Mouse (Mus musculus) heart, embryonic 15.5 days (tissue): ENCODE measurements at regions not wholly inside any gene's neighbourhood (a gene's known extent, or its start where the extent isn't known, plus 50 kb on each side); places are given as distances from the start of the nearest gene placed in this dataset.

Experiments
- ATAC-seq: fragments of 200-750 bp; cut with Nextera tagmentation; replicated peaks from 2 replicates; pipeline ENCODE4 v1.8.0; 2017; ENCODE audit warnings: low read depth, moderate TSS enrichment; ENCODE audit not compliant: insufficient number of reproducible peaks, insufficient read depth, low FRiP score
- H3K27ac ChIP-seq: fragments of 300-500 bp; sonication (generic); 2 replicates; pipeline ENCODE4 v1.5.1; 2015; ENCODE audit warnings: mild to moderate bottlenecking, inconsistent platforms
- H3K27me3 ChIP-seq: fragments of 300-500 bp; sonication (generic); 2 replicates; pipeline ENCODE4 v1.6.1; 2015; ENCODE audit warnings: inconsistent platforms
- H3K36me3 ChIP-seq: fragments of 300-500 bp; sonication (generic); 2 replicates; pipeline ENCODE4 v1.6.1; 2015; ENCODE audit warnings: mild to moderate bottlenecking, inconsistent platforms
- H3K4me1 ChIP-seq: fragments of 300-500 bp; sonication (generic); replicated peaks from 2 replicates; pipeline ENCODE4 v1.6.1; 2015; ENCODE audit warnings: inconsistent platforms
- H3K4me2 ChIP-seq: fragments of 300-500 bp; sonication (generic); 2 replicates; pipeline ENCODE4 v1.6.1; 2015; ENCODE audit warnings: inconsistent platforms, mild to moderate bottlenecking, moderate library complexity
- H3K4me3 ChIP-seq: fragments of 300-500 bp; sonication (generic); 2 replicates; pipeline ENCODE4 v1.5.1; 2015; ENCODE audit warnings: mild to moderate bottlenecking, inconsistent platforms
- H3K9ac ChIP-seq: fragments of 300-500 bp; sonication (generic); 2 replicates; pipeline ENCODE4 v1.6.1; 2015; ENCODE audit warnings: mild to moderate bottlenecking, inconsistent platforms
- H3K9me3 ChIP-seq: fragments of 300-500 bp; sonication (generic); replicated peaks from 2 replicates; pipeline ENCODE4 v1.6.1; 2016; ENCODE audit warnings: inconsistent platforms
- WGBS: fragments of 180-500 bp; shearing (Covaris S2); methylation state at CpG from one replicate; pipeline ENCODE4 v1.1.7; 2015; ENCODE audit warnings: mixed read lengths; 5-methylcytosine and 5-hydroxymethylcytosine counted together

DNA sequence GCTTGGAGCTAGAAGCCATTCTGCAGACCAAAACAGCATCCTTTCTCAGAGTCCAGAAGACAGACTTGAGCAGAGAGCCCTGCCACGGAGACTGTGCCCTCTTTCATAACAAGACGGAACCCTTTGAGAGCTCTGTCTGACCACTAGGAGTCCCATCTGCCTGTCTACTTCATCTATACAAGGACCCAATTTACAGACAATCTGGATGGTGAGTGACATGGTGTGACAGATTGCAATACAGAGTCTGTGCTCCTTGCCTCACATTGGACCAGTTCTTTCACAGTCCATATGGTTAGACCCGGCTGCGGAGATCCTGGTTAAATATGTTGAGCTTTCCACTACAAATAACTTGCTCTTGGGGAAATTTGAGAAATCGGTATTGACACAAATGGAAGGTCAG lies 410.9 kb downstream of the Gxylt1 start:
- WGBS: 78% methylated on average over 5 of the region's 5 CpGs
- H3K36me3 ChIP-seq: no peaks in the 10 kb centered on the region
- ATAC-seq: no peak

DNA sequence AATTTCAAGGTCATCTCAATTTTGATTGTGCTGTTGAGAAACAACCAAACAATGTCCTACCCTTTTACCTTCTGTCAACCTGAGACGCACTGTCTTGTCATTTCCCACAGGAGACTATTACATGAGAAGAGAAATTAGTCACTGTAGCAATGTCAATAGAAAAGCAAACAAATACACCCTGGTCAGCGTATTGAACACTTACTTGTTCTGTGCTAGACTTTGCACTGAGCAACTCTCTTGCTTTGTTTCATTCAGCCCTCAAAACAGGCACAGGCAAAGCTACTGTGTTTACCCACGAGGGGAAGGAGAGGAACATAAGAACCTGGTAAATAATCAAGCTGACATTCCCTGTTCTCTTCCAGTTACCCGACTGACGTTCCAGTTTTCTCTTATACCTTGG lies 424.1 kb downstream of the Gxylt1 start:
- ATAC-seq: no peak
- no peak overlapping the region for H3K27ac ChIP-seq
- H3K36me3 ChIP-seq: no peaks in the 10 kb centered on the region
- no peak overlapping the region for H3K9ac ChIP-seq
- no peak overlapping the region for H3K4me3 ChIP-seq
- H3K27me3 ChIP-seq: no peaks in the 10 kb centered on the region
- no peaks in the 10 kb centered on the region for H3K4me1 ChIP-seq
- no peaks in the 10 kb centered on the region for H3K9me3 ChIP-seq
- H3K4me2 ChIP-seq: no peak overlapping the region
- 68% methylated on average over 5 of the region's 5 CpGs for WGBS

More for the DNA sequence above, 410.9 kb downstream of the Gxylt1 start:
- Histone ChIP-seq H3K27ac (no peak overlapping the region), H3K9ac (no peak overlapping the region), H3K4me3 (no peak overlapping the region), H3K4me1 (no peaks in the 10 kb centered on the region), H3K4me2 (no peak overlapping the region), H3K9me3 (no peaks in the 10 kb centered on the region), H3K27me3 (no peaks in the 10 kb centered on the region)

DNA sequence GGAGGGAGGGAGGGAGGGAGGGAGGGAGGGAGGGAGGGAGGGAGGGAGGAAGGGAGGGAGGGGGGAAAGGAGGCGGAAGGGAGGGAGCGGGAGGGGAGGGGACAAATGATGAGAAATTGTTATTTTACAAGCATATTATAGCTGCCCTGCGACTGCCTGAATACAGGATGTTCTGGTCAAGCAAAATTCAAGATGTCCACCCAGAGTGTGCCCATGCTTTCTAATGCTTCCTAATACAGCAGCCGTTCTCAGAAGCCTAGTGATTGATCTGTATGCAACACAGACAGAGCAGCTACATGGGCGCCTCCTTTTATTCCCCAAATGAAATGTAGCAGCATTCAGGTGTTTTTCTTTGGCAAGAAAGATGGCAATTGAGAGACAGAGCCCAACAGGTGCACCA lies 434.9 kb downstream of the Gxylt1 start:
- no peak for ATAC-seq
- Histone ChIP-seq H3K9ac (no peak overlapping the region), H3K9me3 (no peaks in the 10 kb centered on the region), H3K4me1 (no peaks in the 10 kb centered on the region), H3K4me3 (no peak overlapping the region), H3K36me3 (no peaks in the 10 kb centered on the region), H3K27me3 (no peaks in the 10 kb centered on the region), H3K4me2 (no peak overlapping the region), H3K27ac (no peak overlapping the region)
- WGBS: 83% methylated on average over 5 of the region's 5 CpGs

- 67% methylated on average over 4 of the region's 4 CpGs for WGBS
- H3K27me3 ChIP-seq: no peaks in the 10 kb centered on the region
- no peak overlapping the region for H3K4me2 ChIP-seq
- no peaks in the 10 kb centered on the region for H3K36me3 ChIP-seq
- no peaks in the 10 kb centered on the region for H3K9me3 ChIP-seq
- no peaks in the 10 kb centered on the region for H3K4me1 ChIP-seq
- H3K27ac ChIP-seq: no peak overlapping the region
- no peak for ATAC-seq
- no peak overlapping the region for H3K9ac ChIP-seq
- H3K4me3 ChIP-seq: no peak overlapping the region
Observed at GRCm38 (mm10) chr15:92839611-92840010, 435.4 kb downstream of the Gxylt1 start.

- Histone ChIP-seq H3K27me3 (no peaks in the 10 kb centered on the region), H3K9me3 (no peaks in the 10 kb centered on the region), H3K4me1 (no peaks in the 10 kb centered on the region), H3K27ac (no peak overlapping the region), H3K36me3 (no peaks in the 10 kb centered on the region), H3K4me2 (no peak overlapping the region), H3K4me3 (no peak overlapping the region), H3K9ac (no peak overlapping the region)
- no peak for ATAC-seq
- WGBS: 77% methylated on average over 4 of the region's 4 CpGs
Observed at GRCm38 (mm10) chr15:92826136-92826535, 429.5 kb downstream of the Pdzrn4 start.
